Mouse (Mus musculus): ENCODE results near the gene Txnip.

DNA sequence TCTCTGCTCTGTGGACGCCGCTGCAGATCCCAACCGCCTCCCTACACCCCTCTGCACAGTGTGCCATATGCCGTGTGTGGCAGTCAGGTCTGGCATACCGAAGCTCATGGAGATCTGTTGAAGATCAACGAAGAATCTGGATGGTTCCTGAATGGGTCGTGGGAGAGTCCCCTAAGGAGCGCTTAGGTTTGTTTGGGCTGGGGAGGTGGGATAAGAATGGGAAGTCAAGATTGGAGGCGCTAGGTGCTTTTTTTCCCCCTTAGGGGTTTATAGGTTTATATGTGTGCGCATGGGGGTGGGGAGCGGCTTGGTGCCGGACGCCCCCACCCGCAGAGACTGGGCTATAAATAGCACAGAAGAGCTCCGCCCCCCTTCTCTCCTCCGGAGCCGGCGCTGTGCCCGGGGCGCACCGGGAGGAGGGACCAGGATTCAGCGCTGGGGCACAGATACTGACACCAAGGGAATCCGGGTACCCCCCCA, 38.5 kb downstream of the Txnip start, which contains the start of gene Ankrd34a:
- TF ChIP-seq POLR2A (IDR thresholded peaks at IDR 0.05; ENCODE audit: low read depth, low read length) (no peak), CTCF (IDR thresholded peaks at IDR 0.05; ENCODE audit: extremely low read depth, insufficient read depth, insufficient read length, insufficient replicate concordance) (no peak)

All from spleen, adult 2 months (tissue).